Mouse (Mus musculus): ENCODE data around the gene Cdc34.

The Cdc34 gene

DNA sequence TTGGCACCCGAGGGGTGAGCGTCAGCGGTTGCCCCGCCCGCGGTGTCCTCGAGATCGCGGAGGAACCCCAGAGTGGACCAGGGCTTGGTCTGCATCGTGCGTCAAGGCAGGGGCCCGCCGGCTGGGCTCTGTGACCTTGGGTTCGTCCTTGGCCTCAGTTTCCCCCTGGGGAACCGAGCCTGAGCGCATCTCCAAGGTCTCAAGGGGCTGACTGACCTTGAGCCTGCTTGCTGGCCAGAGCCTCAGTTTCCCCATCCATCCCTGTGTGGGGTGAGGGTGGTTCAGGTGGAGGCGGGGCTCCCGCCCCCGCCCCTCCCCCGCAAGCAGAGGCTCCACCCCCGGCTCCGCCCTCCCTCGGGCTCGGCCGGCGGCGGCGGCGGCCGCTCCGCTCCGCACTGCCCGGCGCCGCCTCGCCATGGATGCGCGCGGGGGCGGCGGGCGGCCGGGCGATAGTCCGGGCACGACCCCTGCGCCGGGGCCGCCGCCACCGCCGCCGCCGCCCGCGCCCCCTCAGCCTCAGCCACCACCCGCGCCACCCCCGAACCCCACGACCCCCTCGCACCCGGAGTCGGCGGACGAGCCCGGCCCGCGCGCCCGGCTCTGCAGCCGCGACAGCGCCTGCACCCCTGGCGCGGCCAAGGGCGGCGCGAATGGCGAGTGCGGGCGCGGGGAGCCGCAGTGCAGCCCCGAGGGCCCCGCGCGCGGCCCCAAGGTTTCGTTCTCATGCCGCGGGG, 34.4 kb downstream of the Cdc34 start, which contains the start of gene Hcn2:
Gene Hcn2 (plus strand): TSS at position 381 of the 734 bp plus-strand sequence.
- no peak for DNase-seq (ENCODE audit: low spot score)

DNA sequence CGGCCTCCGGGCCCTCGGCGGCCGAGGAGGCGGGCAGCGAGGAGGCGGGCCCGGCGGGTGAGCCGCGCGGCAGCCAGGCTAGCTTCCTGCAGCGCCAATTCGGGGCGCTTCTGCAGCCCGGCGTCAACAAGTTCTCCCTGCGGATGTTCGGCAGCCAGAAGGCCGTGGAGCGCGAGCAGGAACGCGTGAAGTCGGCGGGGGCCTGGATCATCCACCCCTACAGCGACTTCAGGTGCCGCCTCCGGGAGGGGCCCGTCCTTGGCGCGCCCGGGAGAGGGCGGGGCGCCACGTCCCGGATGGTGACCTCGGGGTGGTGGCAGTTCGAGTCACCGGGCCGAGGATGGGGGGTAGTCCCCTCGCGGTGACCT, 35.0 kb downstream of the Cdc34 start:
- DNase-seq (ENCODE audit: low spot score) = no peak

DNA sequence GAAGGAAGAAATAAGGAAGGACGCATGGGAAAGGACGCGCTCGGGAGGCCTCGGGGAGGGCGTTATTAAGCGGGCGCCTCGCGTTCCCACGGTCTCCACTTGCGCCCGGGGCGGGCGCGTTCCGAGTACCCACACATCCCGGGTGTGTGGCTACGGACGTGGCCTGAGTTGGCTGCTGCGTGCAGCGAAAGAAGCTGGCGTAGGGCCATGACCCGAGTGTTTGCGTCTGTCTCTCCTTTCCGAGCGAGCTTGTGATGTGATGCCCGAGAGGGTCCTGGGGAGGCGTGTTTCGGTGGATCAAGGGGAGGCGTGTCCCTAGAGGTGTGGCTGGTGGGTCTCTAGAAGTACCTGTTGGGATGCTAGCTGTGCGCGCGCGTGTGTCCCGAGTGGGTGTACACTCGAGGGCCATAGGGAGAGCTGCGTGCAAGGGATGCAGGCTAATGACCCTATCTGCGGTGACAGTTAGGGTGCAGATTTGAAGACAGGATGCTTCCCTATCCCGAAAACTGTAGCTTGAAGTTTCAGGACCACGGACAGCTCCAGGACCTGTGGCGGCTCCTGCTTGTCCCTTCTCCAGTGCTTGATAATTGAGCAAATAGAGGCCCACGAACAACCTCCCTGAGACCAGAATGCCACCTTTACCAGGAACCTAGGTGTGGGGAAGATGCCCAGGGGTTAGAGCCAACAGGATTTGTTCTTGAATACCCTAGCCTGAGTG, 35.8 kb downstream of the Cdc34 start:
- peak; percentile 69 for DNase-seq (ENCODE audit: low spot score)

DNA sequence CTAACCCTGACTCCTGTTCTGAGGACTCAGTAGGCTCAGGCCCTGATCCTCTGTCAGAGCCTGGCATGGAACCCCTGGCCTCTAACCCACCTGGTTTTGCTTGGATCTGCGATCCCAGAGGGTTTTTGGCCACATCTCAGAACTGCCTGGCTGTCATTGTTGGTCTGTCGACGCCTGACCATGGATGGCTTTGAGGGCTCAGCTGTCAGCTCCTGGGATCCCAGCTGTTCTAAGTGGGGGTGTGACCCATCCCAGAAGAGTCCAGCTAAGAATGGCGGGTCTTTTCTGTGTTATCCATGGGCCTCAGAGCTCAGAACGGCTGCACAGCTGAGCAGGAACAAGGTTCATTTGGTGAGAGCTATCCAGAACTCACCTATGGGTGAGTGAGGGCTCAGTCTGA, 39.1 kb downstream of the Cdc34 start:
- no peak for DNase-seq (ENCODE audit: low spot score)

DNA sequence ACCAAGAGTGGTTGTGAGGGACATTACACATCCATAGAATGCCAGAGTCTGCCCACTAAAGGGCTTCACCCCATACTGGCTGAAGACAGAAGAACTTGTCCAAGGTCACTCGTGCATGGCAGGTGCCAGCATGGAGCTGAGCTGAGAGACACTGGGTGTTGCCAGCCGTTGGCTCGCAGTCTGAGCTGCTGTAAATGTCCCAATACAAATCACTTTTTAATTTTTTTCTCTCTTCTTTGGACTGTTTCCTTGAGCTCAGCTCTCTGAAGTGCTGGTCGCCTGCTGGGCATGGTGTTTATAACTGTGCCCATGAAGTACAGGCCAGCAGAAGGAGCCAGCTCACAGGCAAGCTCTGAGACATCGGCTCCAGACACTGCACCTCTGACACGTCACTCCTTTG, 41.1 kb downstream of the Cdc34 start:
- no peak for DNase-seq (ENCODE audit: low spot score)

DNA sequence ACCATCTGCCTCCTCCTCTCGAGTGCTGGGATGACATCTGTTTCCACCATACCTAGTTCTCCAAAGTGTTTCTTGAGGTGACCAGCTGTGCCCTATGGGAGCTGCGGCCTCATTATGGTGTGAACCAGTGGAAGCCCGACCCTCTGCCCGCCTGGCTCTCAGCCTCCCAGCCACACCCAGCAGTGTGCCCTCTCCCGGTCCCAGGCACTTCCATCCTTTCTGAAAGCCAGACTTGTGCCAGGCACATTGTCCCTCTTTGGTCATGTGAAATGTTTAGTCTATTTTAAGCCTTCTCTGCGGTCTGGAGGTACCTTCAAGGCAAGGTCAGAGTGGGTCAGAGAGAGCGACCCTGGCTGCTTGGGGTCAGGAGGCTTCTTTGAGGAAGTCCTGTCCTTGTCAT, 41.7 kb downstream of the Cdc34 start:
- no peak for DNase-seq (ENCODE audit: low spot score)

DNA sequence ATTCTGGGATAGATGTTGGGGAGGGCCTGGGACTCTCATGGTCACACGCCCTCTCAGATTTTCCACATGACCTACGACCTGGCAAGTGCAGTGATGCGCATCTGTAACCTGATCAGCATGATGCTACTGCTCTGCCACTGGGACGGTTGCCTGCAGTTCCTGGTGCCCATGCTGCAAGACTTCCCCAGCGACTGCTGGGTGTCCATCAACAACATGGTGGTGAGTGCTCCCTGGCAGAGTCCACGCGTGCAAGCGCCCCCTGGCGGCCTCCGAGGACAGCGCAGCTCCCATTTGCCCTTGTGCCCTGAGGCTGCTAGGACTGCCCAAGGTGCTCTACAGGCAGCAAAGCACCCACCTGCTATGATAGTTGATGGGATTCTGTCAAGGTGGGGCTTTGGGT, 44.1 kb downstream of the Cdc34 start:
- no peak for DNase-seq (ENCODE audit: low spot score)

DNA sequence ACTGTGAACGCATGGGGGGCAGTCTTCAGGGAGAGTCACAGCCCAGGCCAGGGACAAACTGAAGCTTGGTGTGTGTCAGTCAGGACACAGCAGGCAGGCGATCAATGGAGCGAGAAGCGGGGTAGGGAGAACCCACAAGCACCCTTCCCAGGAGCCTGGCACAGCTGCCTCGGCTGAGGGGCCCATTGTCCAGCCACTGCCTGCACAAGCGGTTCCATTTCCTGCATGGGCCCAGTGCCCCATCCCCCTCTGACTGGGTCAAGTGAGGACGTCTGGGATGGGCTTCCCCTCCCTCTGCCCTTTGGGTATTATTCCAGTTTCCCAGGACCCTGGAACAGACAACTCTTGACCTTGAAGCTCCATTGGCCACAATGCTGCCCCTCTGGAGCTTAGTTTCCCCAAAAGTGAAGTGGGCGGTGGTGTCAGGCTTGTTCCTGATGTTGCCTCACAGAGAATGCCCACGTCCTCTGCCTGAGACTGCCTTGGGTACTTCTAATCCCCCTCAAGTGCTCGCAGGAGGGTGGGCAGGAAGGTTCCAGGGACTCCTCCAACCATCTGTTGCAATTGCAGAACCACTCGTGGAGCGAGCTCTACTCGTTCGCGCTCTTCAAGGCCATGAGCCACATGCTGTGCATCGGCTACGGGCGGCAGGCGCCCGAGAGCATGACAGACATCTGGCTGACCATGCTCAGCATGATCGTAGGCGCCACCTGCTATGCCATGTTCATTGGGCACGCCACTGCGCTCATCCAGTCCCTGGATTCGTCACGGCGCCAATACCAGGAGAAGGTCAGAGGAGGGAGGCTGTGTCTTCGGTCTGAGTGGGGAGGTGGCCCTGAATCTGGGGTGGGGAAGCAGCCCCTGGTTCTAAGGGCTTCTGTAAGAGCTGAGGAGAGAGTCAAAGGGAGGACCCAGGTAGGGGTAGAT, 46.6 kb downstream of the Cdc34 start:
- DNase-seq (ENCODE audit: low spot score) = no peak

DNA sequence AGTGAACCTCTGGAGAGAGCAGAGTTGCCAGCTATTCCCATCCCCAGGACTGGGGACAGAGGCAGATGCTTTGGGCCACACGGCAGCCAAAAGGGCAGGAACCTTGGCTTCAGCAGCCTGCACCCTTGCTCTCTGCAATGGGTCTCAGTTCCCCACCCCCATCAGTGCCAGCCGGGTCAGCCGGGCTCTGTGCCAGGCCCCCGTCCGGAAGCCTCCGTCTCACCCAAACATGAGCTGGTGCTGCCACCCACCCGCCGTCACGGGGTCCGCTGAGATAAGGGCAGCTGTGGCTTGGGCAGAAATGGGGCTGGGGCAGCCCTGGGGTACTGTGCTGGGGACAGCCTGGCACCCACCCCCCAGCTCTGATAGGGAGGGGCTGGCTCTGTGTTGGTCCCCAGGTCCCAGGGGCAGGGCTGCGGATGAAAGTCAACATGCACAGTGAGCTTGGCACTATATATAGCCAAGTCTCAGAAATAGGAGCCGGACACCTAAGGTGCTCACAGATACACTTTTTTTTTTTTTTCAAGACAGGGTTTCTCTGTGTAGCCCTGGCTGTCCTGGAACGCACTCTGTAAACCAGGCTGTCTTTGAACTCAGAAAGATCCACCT, 47.5 kb downstream of the Cdc34 start:
- no peak for DNase-seq (ENCODE audit: low spot score)

DNA sequence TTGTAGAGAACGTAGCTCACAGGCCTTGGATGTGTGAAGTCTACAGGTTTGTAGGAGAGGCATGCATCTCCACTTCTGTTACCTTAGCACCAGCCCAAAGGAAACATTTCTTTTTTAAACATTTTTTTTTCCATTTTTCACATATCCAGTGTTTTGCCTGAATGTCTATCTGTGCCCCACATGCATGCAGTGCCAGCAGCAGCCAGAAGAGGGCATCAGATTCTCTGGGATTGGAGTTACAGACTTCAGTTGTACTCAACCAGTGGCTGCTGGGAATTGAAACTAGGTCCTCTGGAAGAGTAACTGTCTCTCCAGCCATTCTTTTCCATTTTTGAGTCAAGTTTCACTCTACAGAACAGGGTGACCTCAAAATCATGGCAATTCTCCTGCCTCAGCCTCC, 50.5 kb downstream of the Cdc34 start:
- no peak for DNase-seq (ENCODE audit: low spot score)

DNA sequence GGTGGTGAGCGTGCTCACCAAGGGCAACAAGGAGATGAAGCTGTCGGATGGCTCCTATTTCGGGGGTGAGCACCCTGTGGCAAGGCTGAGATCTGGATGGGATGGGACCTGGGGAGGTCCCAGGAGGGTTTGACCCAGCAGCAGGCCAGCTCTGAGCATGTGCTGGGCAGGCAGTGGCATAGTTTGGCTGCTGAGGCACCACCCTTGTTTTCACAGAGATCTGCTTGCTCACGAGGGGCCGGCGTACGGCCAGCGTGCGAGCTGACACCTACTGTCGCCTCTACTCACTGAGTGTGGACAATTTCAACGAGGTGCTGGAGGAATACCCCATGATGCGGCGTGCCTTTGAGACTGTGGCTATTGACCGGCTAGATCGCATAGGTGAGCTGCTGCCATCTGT, 51.9 kb downstream of the Cdc34 start:
- DNase-seq (ENCODE audit: low spot score) = no peak

DNA sequence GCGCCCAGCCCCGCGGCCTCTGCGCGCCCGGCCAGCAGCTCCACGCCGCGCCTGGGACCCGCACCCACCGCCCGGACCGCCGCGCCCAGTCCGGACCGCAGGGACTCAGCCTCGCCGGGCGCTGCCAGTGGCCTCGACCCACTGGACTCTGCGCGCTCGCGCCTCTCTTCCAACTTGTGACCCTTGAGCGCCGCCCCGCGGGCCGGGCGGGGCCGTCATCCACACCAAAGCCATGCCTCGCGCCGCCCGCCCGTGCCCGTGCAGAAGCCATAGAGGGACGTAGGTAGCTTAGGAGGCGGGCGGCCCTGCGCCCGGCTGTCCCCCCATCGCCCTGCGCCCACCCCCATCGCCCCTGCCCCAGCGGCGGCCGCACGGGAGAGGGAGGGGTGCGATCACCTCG, 53.4 kb downstream of the Cdc34 start:
- no peak for DNase-seq (ENCODE audit: low spot score)

DNA sequence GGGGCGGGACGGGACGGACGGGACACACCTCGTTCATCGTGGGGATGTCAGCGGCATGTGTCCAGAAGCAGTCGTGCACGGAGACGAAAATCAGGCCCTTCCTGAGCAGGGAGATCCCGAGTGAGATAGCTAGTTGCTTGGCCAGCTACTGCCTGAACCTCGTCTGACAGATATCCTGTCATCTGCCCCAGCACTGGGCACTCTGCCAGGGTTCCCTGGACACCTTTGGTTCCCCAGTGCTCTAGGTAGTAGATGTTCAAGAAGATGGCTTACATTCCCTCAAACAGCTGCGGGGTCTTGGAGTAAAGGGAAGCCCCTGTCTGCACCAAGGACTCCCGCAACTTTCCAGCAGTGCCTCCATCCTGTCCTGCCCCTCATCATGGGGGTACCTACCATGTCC, 54.7 kb downstream of the Cdc34 start:
- no peak for DNase-seq (ENCODE audit: low spot score)
